Mouse (Mus musculus) ES-E14 (cell line): Measurements from ENCODE around the gene Thada.

ENCODE experiments used
- MAFK ChIP-seq: IDR thresholded peaks from 2 replicates; pipeline ENCODE4 v1.6.1; 2014; ENCODE audit warnings: mild to moderate bottlenecking, low read depth, low read length, inconsistent platforms; ENCODE audit not compliant: insufficient read depth
- ZC3H11A ChIP-seq: IDR thresholded peaks from 2 replicates; pipeline ENCODE4 v1.6.1; 2012; ENCODE audit warnings: low read depth, mild to moderate bottlenecking, inconsistent platforms, low read length, borderline replicate concordance
- ZNF384 ChIP-seq: IDR thresholded peaks from 2 replicates; pipeline ENCODE4 v1.6.1; 2012; ENCODE audit warnings: low read depth, low read length, inconsistent platforms

GRCm38 (mm10) chr17:84148499-84149484, 317.2 kb downstream of the Thada start:
- no peak for TF ChIP-seq ZC3H11A
- no peak for TF ChIP-seq MAFK
- no peak for TF ChIP-seq ZNF384
